Mouse (Mus musculus): ENCODE results near the gene Ccdc117.
"Not testable (repeated sequence)": the region's sequence is repeated elsewhere in the genome, so short reads cannot be mapped to it uniquely, and the experiment has no call there.

GRCm38 (mm10) chr11:5544709-5545108 is 2.7 kb upstream of the Ccdc117 start:
- not testable (repeated sequence) for TF ChIP-seq CTCF, EP300 (IDR thresholded peaks at IDR 0.05; ENCODE audit: low read depth)

Data from heart, postnatal 0 days (tissue).